Mouse (Mus musculus) small intestine, adult 2 months (tissue): Measurements from ENCODE around the gene Adssl1.

Experiments used
- CTCF ChIP-seq: fragments of 200-500 bp; IDR thresholded peaks from 2 replicates; pipeline ENCODE4 v1.5.1; 2012; ENCODE audit warnings: low read depth, mild to moderate bottlenecking, control low read depth, inconsistent platforms, low read length, moderate library complexity, mixed read lengths; ENCODE audit not compliant: insufficient replicate concordance, insufficient read length; ENCODE audit errors: extremely low read depth
- POLR2A ChIP-seq: fragments of 200-500 bp; IDR thresholded peaks from 2 replicates; pipeline ENCODE4 v1.6.1; 2012; ENCODE audit warnings: low read depth, mild to moderate bottlenecking, control low read depth, inconsistent platforms, low read length, moderate library complexity

- TF ChIP-seq CTCF (no peak), POLR2A (no peak)
Measured at GRCm38 (mm10) chr12:112596891-112597500, 22.8 kb upstream of the Adssl1 start.
